Mouse (Mus musculus) lung, postnatal 25 days (tissue): ENCODE results near the gene Gipr.

Experiments used
- DNase-seq: peaks from one replicate; pipeline ENCODE4 v3.0.0; 2022; ENCODE audit warnings: low spot score

Gene Gipr

GRCm38 (mm10) chr7:19148180-19148874 is 17.6 kb downstream of the Gipr start:
- DNase-seq = no peak

GRCm38 (mm10) chr7:19147497-19148045 is 18.4 kb downstream of the Gipr start:
- DNase-seq = no peak

GRCm38 (mm10) chr7:19146793-19147192 is 19.1 kb downstream of the Gipr start:
- DNase-seq = no peak

- no peak for DNase-seq
Measured at GRCm38 (mm10) chr7:19137380-19137779, 28.5 kb downstream of the Gipr start.

- no peak for DNase-seq
Measured at GRCm38 (mm10) chr7:19136673-19137334, 29.1 kb downstream of the Gipr start.

- DNase-seq = no peak
Measured at GRCm38 (mm10) chr7:19136168-19136567, 29.8 kb downstream of the Gipr start.

GRCm38 (mm10) chr7:19131324-19131848 is 34.5 kb downstream of the Gipr start:
- peak; percentile 98 for DNase-seq

GRCm38 (mm10) chr7:19130657-19131056 is 35.3 kb downstream of the Gipr start:
- DNase-seq = no peak

GRCm38 (mm10) chr7:19129396-19129795 is 36.5 kb downstream of the Gipr start:
- no peak for DNase-seq

- DNase-seq = no peak
Measured at GRCm38 (mm10) chr7:19127744-19128143, 38.2 kb downstream of the Gipr start.

- no peak for DNase-seq
Measured at GRCm38 (mm10) chr7:19124713-19125112, 41.2 kb downstream of the Gipr start.

GRCm38 (mm10) chr7:19121686-19122085 is 44.2 kb downstream of the Gipr start:
- DNase-seq = no peak

- DNase-seq = peak; percentile 98
Measured at GRCm38 (mm10) chr7:19119631-19120429, 46.1 kb downstream of the Gipr start, which contains the start of gene Fbxo46. Gene Fbxo46, plus strand, starts transcription at chr7:19119859.

GRCm38 (mm10) chr7:19119083-19119482 is 46.8 kb downstream of the Gipr start:
- DNase-seq = no peak

GRCm38 (mm10) chr7:19118028-19118771 is 47.7 kb downstream of the Gipr start, which contains the start of gene Gm4969:
Gene Gm4969, minus strand, starts transcription at chr7:19118368.
- peak; percentile 42 for DNase-seq

- DNase-seq = no peak
Measured at GRCm38 (mm10) chr7:19109565-19109964, 56.4 kb downstream of the Gipr start.

- DNase-seq = no peak
Measured at GRCm38 (mm10) chr7:19107436-19107835, 58.5 kb downstream of the Gipr start.
